Mouse (Mus musculus): Measurements from ENCODE around the gene Prrg2. TPM values are rescaled to one million over a fixed set of nuclear protein-coding genes. Genes with fewer than 3 reads are reported as not detected.

Prrg2 gene
- 15.3 and 20.8 TPM in 2 replicates for total RNA-seq (2023)

DNA sequence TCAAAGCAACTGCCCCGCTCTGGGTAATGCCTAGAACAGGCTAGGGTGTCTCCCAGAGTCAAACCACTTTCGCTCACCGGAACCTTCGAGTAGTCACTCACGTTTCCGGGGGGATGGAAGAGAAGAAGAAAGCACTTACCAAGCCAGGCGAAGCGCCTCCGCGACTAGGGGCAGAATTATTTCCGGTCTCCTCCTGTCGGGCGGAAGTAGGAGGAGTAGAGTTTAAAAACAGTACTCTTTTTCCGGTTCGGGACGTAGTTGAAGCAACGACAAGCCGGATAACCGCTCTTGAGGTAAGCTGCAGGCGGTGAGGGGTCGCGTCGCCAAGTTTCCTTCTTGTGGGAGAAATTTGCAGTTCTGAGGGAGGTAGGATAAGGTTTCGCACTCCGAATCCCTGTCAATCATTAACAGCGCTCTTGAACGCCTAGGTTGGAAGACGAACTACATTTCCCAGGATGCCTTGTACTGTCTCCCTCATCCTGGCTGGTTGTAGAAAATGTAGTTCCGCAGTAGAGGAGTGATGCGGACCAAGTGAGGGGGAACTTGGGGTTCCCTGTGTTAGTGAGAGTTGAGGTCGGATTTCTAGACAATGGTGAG is at the start of gene Prrg2, which contains the start of gene Nosip:
Gene Prrg2, minus strand, starts transcription at position 439 of the 597 bp plus-strand sequence.
Gene Nosip, plus strand, starts transcription at position 191 of the 597 bp plus-strand sequence.

DNA sequence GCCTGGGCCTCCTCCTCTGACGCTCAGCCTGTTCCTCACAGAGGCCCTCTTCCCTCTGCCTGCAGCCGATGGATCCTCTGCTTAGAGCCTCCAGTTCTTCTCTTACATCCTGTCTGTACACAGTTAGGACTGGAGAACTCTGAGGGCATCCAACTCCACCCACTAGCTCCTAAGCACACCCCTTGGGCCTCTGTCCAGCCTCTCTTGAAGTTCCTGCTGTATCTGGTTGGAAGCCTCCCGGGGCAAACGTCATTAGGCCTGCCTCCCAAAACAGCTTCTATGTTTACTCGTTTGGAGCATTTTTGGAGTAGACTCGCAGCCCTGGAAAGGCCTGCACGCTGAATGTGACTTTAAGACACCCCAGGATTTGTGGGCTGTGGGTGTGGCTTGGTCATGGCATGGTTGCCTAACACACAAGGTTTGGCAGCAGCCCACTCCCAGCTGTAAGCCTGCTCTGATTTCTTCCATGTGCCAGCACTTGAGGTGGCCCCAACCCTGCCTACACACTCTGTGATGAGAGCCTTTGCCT is 41.2 kb upstream of the Prrg2 start, which contains the start of gene Fcgrt:
Gene Fcgrt, minus strand, starts transcription at position 200 of the 529 bp plus-strand sequence.

DNA sequence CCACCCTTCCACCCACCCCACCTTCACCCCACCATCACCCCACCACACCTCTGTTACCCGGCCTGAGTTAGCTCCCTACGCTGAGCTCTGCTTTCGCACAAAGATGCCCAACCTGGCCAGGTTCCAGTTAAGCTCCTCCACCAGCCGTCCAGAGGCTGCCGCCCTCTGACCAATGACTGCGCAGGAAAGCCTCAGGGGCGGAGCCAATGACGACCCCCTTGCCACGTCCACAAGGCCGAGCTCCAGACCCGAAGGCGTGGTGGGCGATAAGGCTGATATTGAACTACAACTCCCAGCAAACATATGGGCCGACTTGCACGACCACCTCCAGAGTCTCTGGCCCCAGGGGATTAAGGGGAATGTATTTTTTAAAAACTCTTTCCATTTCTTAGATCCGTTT is 29.6 kb upstream of the Prrg2 start, which contains the start of gene Rcn3:
Gene Rcn3, minus strand, starts transcription at position 174 of the 400 bp plus-strand sequence.

DNA sequence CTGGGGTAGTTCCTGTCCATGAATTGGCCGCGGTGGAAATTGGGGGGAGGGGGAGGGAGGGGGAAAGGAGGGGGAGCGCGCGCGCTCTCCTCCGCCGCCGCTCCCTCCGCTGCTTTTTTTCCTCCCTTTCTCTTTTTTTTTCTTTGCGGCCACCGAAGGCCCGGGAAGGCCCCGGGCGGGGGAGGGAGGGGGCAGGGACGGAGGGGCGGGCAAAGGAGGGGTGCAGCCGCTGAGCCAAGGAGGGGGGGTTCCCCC is 9.7 kb downstream of the Prrg2 start, which contains the start of gene Prr12:
Gene Prr12, minus strand, starts transcription at position 20 of the 255 bp plus-strand sequence.

DNA sequence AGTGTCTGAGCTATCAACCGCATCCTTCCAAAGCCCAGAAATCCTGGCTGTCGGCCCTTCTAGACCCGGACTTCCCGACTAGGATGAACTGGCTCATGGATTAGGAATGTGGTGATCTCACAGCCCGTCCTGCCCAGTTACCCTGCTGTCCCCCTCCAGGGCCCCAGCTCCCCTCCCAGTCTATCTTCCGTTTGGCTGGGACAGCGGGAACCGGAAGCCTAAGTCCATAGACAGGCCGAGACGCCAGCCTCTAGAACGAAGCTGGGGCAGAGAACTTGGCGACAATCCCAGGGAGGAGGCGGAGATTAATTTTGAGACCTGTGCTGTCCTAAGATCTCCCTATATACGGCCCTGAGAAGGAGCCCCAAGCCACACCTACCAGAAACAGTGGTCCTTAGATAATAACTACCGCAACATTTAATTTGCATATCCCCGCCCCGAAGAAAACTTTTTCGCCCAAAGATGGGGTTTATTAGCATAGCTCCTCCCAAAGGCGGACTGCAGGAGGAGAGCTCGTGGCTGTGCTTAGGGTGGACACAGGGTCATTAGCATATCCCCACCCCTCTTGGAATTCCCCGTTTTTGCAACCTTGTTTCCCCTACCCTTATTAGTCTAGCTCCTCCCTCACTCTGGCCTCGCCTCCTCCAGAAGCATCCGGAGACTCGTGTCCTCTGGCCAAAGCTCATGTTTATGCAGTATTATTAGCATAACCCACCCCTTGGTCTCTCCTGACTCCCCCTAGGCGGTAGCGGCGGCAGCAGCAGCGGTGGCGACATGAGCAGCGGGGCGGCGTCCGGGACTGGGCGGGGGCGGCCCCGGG is 45.0 kb downstream of the Prrg2 start, which contains the start of gene Rras:
Gene Rras, plus strand, starts transcription at position 720 of the 820 bp plus-strand sequence.

DNA sequence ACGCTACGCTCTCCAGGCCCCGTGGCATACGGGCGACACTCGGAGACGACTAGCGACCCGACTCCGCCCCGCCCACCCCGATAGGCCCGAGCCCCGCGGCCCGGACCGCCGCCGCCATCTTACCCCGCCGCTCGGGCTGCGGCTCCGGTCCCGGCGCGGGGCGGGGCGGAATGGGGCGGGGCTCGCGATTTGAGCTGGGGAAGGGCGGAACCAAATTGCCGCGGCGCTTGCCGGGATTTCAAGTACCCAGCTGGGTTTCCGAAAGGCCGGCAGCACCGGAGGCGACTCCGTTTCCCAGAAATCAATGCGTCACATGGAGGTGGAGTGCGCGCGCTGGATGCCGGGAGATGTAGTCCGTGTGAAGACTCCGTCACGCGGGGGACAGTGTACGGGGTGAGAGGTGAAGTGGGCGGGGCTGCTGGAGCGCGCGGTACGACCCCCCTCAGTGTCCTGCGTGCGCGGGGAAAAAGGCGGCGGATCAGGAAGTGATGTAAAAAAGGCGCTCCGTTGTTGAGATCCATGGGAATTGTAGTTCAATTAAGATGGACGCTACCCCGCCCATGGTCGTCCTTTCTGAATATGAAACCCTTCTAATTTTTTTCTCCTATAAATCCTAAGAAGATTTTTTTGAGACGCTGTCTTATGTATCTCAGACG is 46.4 kb downstream of the Prrg2 start, which contains the start of gene Scaf1:
Gene Scaf1, minus strand, starts transcription at position 407 of the 656 bp plus-strand sequence.

Other genes starting within 250 kb of the Prrg2 start
- gene Nup62, start 246.6 kb downstream of the Prrg2 start, total RNA-seq (2023) = 43.7 and 56.6 TPM in 2 replicates
- gene Il4i1, start 246.3 kb downstream of the Prrg2 start, total RNA-seq (2023) = 0.54 and 0.63 TPM in 2 replicates
- gene Atf5, start 246.0 kb downstream of the Prrg2 start, total RNA-seq (2023) = 5.5 and 6.4 TPM in 2 replicates
- 13.8 and 19.9 TPM in 2 replicates for gene Akt1s1, start 213.7 kb downstream of the Prrg2 start, total RNA-seq (2023)
- gene Tbc1d17, start 213.6 kb downstream of the Prrg2 start, total RNA-seq (2023) = 69.2 and 85.6 TPM in 2 replicates
- gene Pnkp, start 205.5 kb downstream of the Prrg2 start, total RNA-seq (2023) = 520 and 612 TPM in 2 replicates
- 29.4 and 29.6 TPM in 2 replicates for gene Ptov1, start 192.9 kb downstream of the Prrg2 start, total RNA-seq (2023)
- 31.2 and 33.7 TPM in 2 replicates for gene Med25, start 170.0 kb downstream of the Prrg2 start, total RNA-seq (2023)
- gene Fuz, start 166.6 kb downstream of the Prrg2 start, total RNA-seq (2023) = 3.1 and 3.2 TPM in 2 replicates
- 64.6 and 68.6 TPM in 2 replicates for gene Ap2a1, start 133.2 kb downstream of the Prrg2 start, total RNA-seq (2023)
- not detected in 2 replicates for gene Tsks, start 119.5 kb downstream of the Prrg2 start, total RNA-seq (2023)
- 0.23 and 1.3 TPM in 2 replicates for gene Cpt1c, start 87.8 kb downstream of the Prrg2 start, total RNA-seq (2023)
- 48.5 and 57.0 TPM in 2 replicates for gene Prmt1, start 76.1 kb downstream of the Prrg2 start, total RNA-seq (2023)
- gene Irf3, start 65.0 kb downstream of the Prrg2 start, total RNA-seq (2023) = 44.5 and 55.1 TPM in 2 replicates
- 7.3 and 7.9 TPM in 2 replicates for gene Bcl2l12, start 64.0 kb downstream of the Prrg2 start, total RNA-seq (2023)
- gene Scaf1, start 46.3 kb downstream of the Prrg2 start, total RNA-seq (2023) = 59.4 and 75.8 TPM in 2 replicates
- 7.6 and 7.8 TPM in 2 replicates for gene Rras, start 44.7 kb downstream of the Prrg2 start, total RNA-seq (2023)
- 15.9 and 19.2 TPM in 2 replicates for gene Prr12, start 9.8 kb downstream of the Prrg2 start, total RNA-seq (2023)
- 32.5 and 35.9 TPM in 2 replicates for gene Nosip, start 248 bp downstream of the Prrg2 start, total RNA-seq (2023)
- gene Rcn3, start 29.5 kb upstream of the Prrg2 start, total RNA-seq (2023) = 2.6 and 3.0 TPM in 2 replicates
- 11.5 and 11.6 TPM in 2 replicates for gene Fcgrt, start 41.2 kb upstream of the Prrg2 start, total RNA-seq (2023)
- 561 and 713 TPM in 2 replicates for gene Rps11, start 61.8 kb upstream of the Prrg2 start, total RNA-seq (2023)
- gene Rpl13a, start 66.1 kb upstream of the Prrg2 start, total RNA-seq (2023) = 790 and 900 TPM in 2 replicates
- gene Gm45713, start 73.6 kb upstream of the Prrg2 start, total RNA-seq (2023) = not detected in 2 replicates
- 22.0 and 23.2 TPM in 2 replicates for gene Flt3l, start 73.8 kb upstream of the Prrg2 start, total RNA-seq (2023)
- 41.1 and 44.5 TPM in 2 replicates for gene Pih1d1, start 91.6 kb upstream of the Prrg2 start, total RNA-seq (2023)
- 77.5 and 91.9 TPM in 2 replicates for gene Aldh16a1, start 91.9 kb upstream of the Prrg2 start, total RNA-seq (2023)
- gene Slc17a7, start 101.3 kb upstream of the Prrg2 start, total RNA-seq (2023) = 0.23 TPM in 1 of 2 replicates, not detected in the other
- not detected in 2 replicates for gene Gfy, start 116.9 kb upstream of the Prrg2 start, total RNA-seq (2023)
- gene Pth2, start 118.3 kb upstream of the Prrg2 start, total RNA-seq (2023) = not detected in 2 replicates
- gene Ccdc155, start 142.2 kb upstream of the Prrg2 start, total RNA-seq (2023) = not detected in 2 replicates
- gene Dkkl1, start 149.5 kb upstream of the Prrg2 start, total RNA-seq (2023) = not detected in 2 replicates
- gene Tead2, start 153.1 kb upstream of the Prrg2 start, total RNA-seq (2023) = not detected in 2 replicates
- gene Cd37, start 176.4 kb upstream of the Prrg2 start, total RNA-seq (2023) = 347 and 367 TPM in 2 replicates
- gene Slc6a16, start 178.4 kb upstream of the Prrg2 start, total RNA-seq (2023) = 1.2 and 1.3 TPM in 2 replicates
- gene Slc6a21, start 214.8 kb upstream of the Prrg2 start, total RNA-seq (2023) = not detected in 2 replicates

Measured in neutrophil, adult 65 days (primary cell).